Mouse (Mus musculus) left cerebral cortex, postnatal 10 days (tissue): ENCODE measurements at regions not wholly inside any gene's neighbourhood (a gene's known extent, or its start where the extent isn't known, plus 50 kb on each side); places are given as distances from the start of the nearest gene placed in this dataset.

Source experiments
- DNase-seq, 2 experiments: peaks; one replicate each; pipeline ENCODE4 v3.0.0; 2021 to 2022; ENCODE audit warnings: low spot score in 2 of 2, mixed read lengths in 1 of 2; ENCODE audit errors: extremely low spot score in 1 of 2
- intact Hi-C: fragments of 180-260 bp; cut with DNase I; formaldehyde crosslinking; loops from one replicate; pipeline ENCODE4 v1.15.1; 2025

- intact Hi-C loops = no loop called here
Observed at GRCm38 (mm10) chr2:48399191-48399590, 414.7 kb upstream of the Acvr2a start.

GRCm38 (mm10) chr2:48402813-48403212 is 411.1 kb upstream of the Acvr2a start:
- DNase-seq = no peak
- intact Hi-C loops = no loop called here

More at GRCm38 (mm10) chr2:48399191-48399590, 414.7 kb upstream of the Acvr2a start:
- no peak for DNase-seq

DNA sequence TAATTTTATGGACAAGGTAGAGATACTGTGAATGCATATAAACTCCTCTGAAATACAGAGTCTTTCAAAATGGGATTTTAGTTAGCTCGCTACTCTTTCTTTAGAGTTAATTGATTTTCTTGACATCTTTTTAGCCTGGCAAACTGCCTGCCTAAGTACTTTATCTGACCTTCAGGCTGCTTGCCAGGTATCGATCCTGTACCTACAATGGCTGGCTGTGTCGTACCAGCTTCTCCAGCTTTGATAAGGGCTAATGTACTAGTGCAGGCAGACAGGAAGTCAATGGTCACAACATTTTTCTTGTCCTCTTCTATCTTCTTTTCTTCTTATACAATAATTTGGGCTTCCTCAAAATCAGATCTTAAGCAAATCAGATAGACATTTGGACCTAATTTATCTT is 409.4 kb upstream of the Acvr2a start:
- intact Hi-C loops = no loop called here
- DNase-seq = no peak

- intact Hi-C loops = no loop called here
- no peak for DNase-seq
Observed at GRCm38 (mm10) chr2:48407876-48408275, 406.0 kb upstream of the Acvr2a start.

DNA sequence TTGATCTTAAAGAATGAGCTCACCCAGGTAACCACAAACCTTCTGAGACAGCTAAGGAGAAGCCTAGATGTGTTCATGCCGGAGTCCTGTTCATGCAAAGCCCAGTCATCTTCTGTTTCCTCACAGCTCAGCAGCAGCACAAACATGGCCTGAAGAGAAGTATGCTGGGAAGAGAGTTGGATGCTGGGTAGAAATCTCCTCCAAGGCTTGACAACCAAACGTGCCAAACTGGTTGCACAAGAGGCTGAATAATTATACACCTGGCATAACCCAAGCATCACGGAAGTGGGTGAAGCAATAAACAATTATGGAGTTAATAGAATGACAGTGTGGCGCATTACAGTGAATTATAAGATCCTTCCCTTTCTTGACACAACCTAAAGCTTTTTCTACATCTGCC is 404.0 kb upstream of the Acvr2a start:
- DNase-seq = no peak
- intact Hi-C loops = no loop called here

DNA sequence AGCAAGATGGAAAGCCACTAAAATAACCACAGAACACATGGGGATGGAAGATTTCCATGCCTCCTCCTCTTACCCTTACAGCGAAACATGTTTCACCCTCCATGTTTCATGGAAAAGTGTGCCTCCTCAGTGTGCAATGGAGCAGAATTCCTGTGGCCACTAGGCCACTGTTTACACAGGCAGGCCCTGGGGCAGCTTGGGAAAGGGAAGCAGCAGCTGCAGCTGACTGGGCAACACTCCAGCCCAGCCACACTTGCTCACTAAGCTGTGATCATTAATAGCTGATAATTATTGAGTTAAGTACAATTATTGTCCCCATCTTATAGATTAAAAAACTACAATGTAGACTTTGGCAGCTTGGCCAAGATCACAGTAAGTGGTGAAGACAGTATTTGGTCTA is 402.5 kb upstream of the Acvr2a start:
- no peak for DNase-seq
- intact Hi-C loops = no loop called here

DNA sequence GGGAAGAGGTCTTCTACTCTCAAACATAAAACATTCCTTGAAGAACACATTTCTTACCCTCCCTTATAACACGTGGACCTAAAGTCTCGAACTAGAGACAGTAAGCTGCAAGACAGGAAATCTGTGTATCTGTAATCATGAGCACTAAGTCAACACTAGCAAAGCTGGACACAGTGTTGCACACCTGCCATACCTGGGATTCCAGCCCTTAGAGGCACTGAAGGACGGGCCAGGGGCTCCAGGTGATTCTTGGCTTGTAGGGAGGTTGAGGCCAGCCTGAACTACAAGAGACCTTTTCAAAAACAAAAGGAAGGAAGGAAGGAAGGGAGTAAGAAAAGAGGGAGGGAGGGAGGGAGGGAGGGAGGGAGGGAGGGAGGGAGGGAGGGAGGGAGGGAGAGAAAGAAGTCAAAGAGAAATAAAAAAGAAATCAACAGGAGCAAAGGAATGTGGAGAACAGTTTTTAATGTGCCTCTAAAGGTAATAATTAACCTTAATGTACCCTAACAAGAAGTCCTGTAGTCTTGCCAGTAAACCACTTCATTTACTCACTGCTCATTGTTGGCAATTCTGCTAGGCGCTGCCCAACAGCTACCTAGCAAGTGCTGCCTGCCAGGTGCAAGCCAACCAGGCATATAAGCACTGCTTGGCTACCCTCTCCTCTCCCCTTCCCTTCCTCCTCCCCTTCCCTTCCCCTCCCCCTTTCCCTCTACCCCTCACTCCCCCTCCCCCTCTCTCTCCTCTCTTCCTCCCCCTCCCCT is 401.0 kb upstream of the Acvr2a start:
- intact Hi-C loops = no loop called here
- no peak for DNase-seq

GRCm38 (mm10) chr2:48414596-48415481 is 399.1 kb upstream of the Acvr2a start:
- DNase-seq = no peak
- intact Hi-C loops = no loop called here

DNA sequence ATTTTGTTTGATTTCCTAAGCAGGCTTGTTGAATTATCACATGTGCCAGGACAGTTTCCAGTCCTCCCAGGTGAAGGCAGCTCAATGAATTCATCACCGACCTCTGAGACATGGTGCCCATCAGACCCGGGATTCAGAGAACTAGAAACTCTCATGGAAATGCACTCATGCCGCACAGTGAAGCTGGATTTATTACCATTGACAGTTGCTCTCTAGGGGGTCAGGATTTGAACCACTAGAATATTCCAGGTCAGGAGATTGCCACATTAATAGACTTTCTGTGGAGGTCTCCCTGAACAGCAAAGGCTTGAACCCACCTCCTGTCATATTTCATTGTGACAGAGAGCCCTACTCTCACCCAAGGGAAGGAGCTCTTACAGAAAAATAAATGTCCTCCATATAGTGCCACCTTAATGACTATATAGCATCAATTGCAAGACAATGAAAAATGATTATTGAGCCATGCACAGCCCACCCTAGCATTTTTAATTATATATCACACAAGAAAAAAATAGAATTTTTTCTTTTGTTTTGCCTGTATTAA is 397.6 kb upstream of the Acvr2a start:
- no peak for DNase-seq
- intact Hi-C loops = no loop called here

DNA sequence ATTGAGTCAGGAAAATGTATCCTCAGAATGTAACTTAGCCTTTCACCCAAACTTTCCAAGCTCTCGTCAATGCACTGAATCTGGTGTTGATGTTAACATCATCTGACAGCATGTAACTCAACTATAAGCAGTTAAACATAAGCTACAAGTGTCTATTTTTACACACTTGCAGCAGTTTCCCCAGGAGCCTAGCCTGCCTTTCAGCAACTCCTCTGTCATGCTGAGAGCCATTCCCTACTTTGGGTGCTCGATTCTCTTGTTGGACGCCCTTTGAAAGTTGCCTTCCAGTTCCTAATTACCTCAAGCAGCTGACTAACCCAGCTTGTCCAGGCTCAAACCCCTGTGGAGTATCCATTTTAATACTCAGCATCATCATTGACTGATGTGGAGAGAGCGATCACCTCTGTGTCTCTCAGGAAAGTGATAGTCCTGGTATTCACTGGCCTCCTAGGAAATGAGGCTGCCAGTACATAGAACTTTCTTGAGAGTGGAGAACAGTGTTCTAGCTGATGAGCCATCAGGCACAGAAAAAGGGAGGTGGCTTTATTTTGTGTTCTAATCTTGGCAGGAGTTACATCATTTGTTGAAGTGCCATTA is 396.8 kb upstream of the Acvr2a start:
- intact Hi-C loops = no loop called here
- no peak for DNase-seq

DNA sequence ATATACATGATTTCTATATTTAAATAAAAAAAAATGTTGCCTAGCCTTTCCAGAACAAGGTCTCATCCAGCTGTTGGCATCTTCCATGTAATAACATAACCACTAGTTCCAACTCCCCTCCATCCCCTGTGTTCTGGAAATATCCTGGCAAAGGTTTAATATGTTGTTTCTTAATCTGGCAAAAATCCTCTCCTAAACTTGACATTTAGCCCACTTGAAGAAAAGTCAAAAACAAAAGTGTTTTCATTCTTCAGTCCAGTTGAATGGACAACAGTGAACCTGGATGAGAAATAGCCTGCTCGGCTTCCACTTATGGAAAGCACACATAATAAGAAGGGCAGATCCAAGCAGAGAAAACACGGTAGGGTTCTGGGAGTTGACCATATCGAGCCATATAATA is 393.1 kb upstream of the Acvr2a start:
- intact Hi-C loops = no loop called here
- DNase-seq = no peak

GRCm38 (mm10) chr2:48423861-48424442 is 390.0 kb upstream of the Acvr2a start:
- DNase-seq = peak in 1 of 2 experiments; percentile 41
- intact Hi-C loops = no loop called here

GRCm38 (mm10) chr2:48424562-48424961 is 389.3 kb upstream of the Acvr2a start:
- intact Hi-C loops = no loop called here
- no peak for DNase-seq

DNA sequence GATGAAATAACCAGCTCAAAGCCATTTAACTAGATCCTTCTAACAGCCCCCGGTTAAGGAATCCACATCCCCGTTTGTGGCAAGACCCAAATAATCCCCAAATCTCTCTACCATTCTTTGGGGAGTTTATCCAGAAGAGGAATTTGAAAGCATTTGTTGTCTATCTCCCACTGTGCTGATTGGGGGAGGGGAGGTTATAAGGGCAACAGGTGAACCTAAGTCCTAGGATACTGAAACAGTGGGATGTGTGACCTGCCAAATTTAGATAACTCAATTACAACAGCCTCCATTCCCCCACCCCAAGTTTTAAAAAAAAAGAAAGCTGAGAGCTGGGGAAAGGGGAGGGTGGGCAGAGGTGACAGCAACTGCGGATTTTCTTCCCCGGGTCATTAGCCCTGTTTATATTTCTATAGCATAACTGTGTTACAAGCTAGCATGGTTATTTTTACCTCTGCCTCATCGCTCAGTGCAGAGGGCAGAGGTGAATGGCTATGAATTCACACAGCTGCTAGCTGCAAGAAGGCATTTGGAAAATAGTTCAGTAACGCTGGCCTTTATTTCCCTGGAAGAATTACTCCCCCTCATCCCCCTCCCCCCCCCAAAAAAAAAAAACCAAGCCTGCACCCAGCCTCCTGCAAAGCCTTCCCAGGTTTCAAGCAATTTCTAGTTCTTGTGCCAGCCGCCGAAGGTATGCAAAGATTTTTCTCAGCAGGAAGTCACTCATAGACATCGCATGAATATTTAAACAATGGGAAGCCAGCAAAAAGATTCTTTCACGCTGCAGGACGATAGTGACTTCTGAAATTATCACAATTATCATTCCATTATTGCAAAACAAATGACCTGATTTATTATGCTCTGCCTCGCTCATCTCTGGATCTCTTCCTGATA is 388.5 kb upstream of the Acvr2a start:
- DNase-seq = no peak
- intact Hi-C loops = no loop called here

DNA sequence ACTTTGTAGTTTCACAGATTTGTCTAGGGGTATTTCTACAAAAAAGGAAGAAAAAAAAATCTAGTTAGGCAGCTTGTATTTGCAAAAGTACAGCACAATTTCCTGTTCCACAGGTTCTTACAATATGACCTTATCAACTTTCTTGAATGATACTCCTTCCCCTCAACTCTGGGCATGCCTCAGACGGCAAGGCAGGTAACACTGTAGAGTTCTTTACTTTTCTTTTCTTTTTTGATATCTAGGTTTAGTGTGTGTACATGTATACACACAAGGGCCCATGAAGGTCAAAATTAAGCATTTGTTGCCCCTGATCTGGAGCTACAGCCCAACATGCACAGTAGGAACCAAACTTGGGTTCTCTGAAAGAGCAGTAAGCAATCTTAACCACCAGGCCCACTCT is 381.4 kb upstream of the Acvr2a start:
- DNase-seq = no peak
- intact Hi-C loops = no loop called here

GRCm38 (mm10) chr2:48441296-48441990 is 372.5 kb upstream of the Acvr2a start:
- intact Hi-C loops = no loop called here
- no peak for DNase-seq

GRCm38 (mm10) chr2:48441991-48442544 is 371.8 kb upstream of the Acvr2a start:
- intact Hi-C loops = no loop called here

More at GRCm38 (mm10) chr2:48441991-48442544, 371.8 kb upstream of the Acvr2a start:
- no peak for DNase-seq
